Mouse (Mus musculus) lung, embryonic 16.5 days (tissue): ENCODE data around the gene Rnf208. TPM values are rescaled to one million over a fixed set of nuclear protein-coding genes. Genes with fewer than 3 reads are reported as not detected.
"Not testable (repeated sequence)": the region's sequence is repeated elsewhere in the genome, so short reads cannot be mapped to it uniquely, and the experiment has no call there.

Source experiments
- ATAC-seq: fragments of 200-750 bp; cut with Nextera tagmentation; 2 replicates; pipeline ENCODE4 v1.8.0; 2017; ENCODE audit warnings: low read depth, mild to moderate bottlenecking, moderate library complexity
- H3K27ac ChIP-seq: fragments of 300-500 bp; sonication (generic); 2 replicates; pipeline ENCODE4 v1.5.1; 2014; ENCODE audit warnings: mild to moderate bottlenecking, control low read depth, low read length
- H3K27me3 ChIP-seq: fragments of 300-500 bp; sonication (generic); 2 replicates; pipeline ENCODE4 v1.6.1; 2014; ENCODE audit warnings: low read depth, low read length, mixed read lengths; ENCODE audit not compliant: control insufficient read depth, insufficient read depth
- H3K36me3 ChIP-seq: fragments of 300-500 bp; sonication (generic); 2 replicates; pipeline ENCODE4 v1.6.1; 2014; ENCODE audit warnings: low read length; ENCODE audit not compliant: control insufficient read depth, insufficient read depth
- H3K4me1 ChIP-seq: fragments of 300-500 bp; sonication (generic); replicated peaks from 2 replicates; pipeline ENCODE4 v1.6.1; 2014; ENCODE audit warnings: low read length, mixed read lengths; ENCODE audit not compliant: control insufficient read depth, insufficient read depth
- H3K4me2 ChIP-seq: fragments of 300-500 bp; sonication (generic); 2 replicates; pipeline ENCODE4 v1.6.1; 2014; ENCODE audit warnings: low read depth, low read length, control low read depth
- H3K4me3 ChIP-seq: fragments of 300-500 bp; sonication (generic); 2 replicates; pipeline ENCODE4 v1.5.1; 2014; ENCODE audit warnings: mild to moderate bottlenecking, low read length, control low read depth
- H3K9ac ChIP-seq: fragments of 300-500 bp; sonication (generic); 2 replicates; pipeline ENCODE4 v1.6.1; 2014; ENCODE audit warnings: low read length, control low read depth
- H3K9me3 ChIP-seq: fragments of 300-500 bp; sonication (generic); 2 replicates; pipeline ENCODE4 v1.6.1; 2016; ENCODE audit warnings: low read length; ENCODE audit not compliant: control insufficient read depth
- WGBS: fragments of 180-500 bp; shearing (Covaris S2); extraction: QIAGEN DNeasy Blood & Tissue Kit; methylation state at CpG from one replicate; pipeline ENCODE4 v1.1.7; 2014; 5-methylcytosine and 5-hydroxymethylcytosine counted together
- polyA plus RNA-seq: library from polyadenylated mRNA; unstranded; fragments of >200 nt; fragmentation: Nextera tagmentation; extraction: Ambion mirVana; gene quantifications from 2 replicates; pipeline ENCODE4 v1.2.1, GENCODE M21; 2015

The Rnf208 gene
- polyA plus RNA-seq, 1 experiment from 2014 or later: 9.1 TPM

- under 1% methylated on average over 38 of the region's 39 CpGs for WGBS
- Histone ChIP-seq H3K9ac (peak within 1 kb of the TSS; percentile 86), H3K4me3 (peak within 1 kb of the TSS; percentile 96), H3K27me3 (no peaks in the 10 kb centered on the region), H3K4me1 (peaks cover 12% of the 10 kb centered on the region), H3K27ac (peak within 1 kb of the TSS; percentile 51), H3K4me2 (peak within 1 kb of the TSS; percentile 97), H3K36me3 (peaks cover 9% of the 10 kb centered on the region), H3K9me3 (no peaks in the 10 kb centered on the region)
- peak; percentile 87 for ATAC-seq
These were observed 13.3 kb downstream of the Rnf208 start, which contains the start of gene Tmem203 for GRCm38 (mm10) chr2:25255284-25255779. TSS of gene Tmem203 (plus strand) at chr2:25255439.

GRCm38 (mm10) chr2:25256443-25257109 lies 14.5 kb downstream of the Rnf208 start:
- peaks cover 12% of the 10 kb centered on the region for H3K4me1 ChIP-seq
- not testable (repeated sequence) for H3K27me3 ChIP-seq, H3K36me3 ChIP-seq, H3K27ac ChIP-seq, ATAC-seq, H3K9me3 ChIP-seq
- H3K4me2 ChIP-seq: peak overlapping the region; percentile 97
- peak overlapping the region; percentile 96 for H3K4me3 ChIP-seq
- WGBS: 49% methylated on average over 11 of the region's 12 CpGs
- peak overlapping the region; percentile 21; the same call in 1 of the 2 replicates for H3K9ac ChIP-seq

- H3K4me2 ChIP-seq, H3K4me3 ChIP-seq, H3K9ac ChIP-seq, H3K9me3 ChIP-seq, H3K27ac ChIP-seq, H3K36me3 ChIP-seq, ATAC-seq, H3K27me3 ChIP-seq: not testable (repeated sequence)
- peaks cover 15% of the 10 kb centered on the region for H3K4me1 ChIP-seq
- WGBS: 75% methylated on average over 5 of the region's 5 CpGs
These were observed 15.2 kb downstream of the Rnf208 start for GRCm38 (mm10) chr2:25257250-25257649.

GRCm38 (mm10) chr2:25258887-25259286 lies 16.8 kb downstream of the Rnf208 start:
- Histone ChIP-seq H3K27me3 (peaks cover 3% of the 10 kb centered on the region), H3K4me2 (no peak overlapping the region), H3K36me3 (no peaks in the 10 kb centered on the region), H3K4me1 (peaks cover 23% of the 10 kb centered on the region), H3K9me3 (no peaks in the 10 kb centered on the region), H3K4me3 (no peak overlapping the region), H3K9ac (no peak overlapping the region), H3K27ac (no peak overlapping the region)
- WGBS: 45% methylated on average over 2 of the region's 2 CpGs
- no peak for ATAC-seq

- 40% methylated on average over 11 of the region's 12 CpGs for WGBS
- H3K27me3 ChIP-seq: peaks cover 5% of the 10 kb centered on the region
- H3K9ac ChIP-seq: peak overlapping the region; percentile 67
- H3K4me3 ChIP-seq: peak overlapping the region; percentile 89
- ATAC-seq: no peak; the same call in none of the 2 replicates
- no peak overlapping the region for H3K27ac ChIP-seq
- peak overlapping the region; percentile 98 for H3K4me2 ChIP-seq
- H3K36me3 ChIP-seq: no peaks in the 10 kb centered on the region
- peaks cover 32% of the 10 kb centered on the region for H3K4me1 ChIP-seq
- no peaks in the 10 kb centered on the region for H3K9me3 ChIP-seq
These were observed 19.8 kb downstream of the Rnf208 start for GRCm38 (mm10) chr2:25261870-25262269.

- WGBS: 0% methylated on average over 39 of the region's 39 CpGs
- Histone ChIP-seq H3K4me1 (peaks cover 32% of the 10 kb centered on the region), H3K9me3 (no peaks in the 10 kb centered on the region), H3K4me2 (peak within 1 kb of the TSS; percentile 98), H3K27ac (peak within 1 kb of the TSS; percentile 27), H3K4me3 (peak within 1 kb of the TSS; percentile 89), H3K36me3 (no peaks in the 10 kb centered on the region), H3K9ac (peak within 1 kb of the TSS; percentile 77), H3K27me3 (peaks cover 5% of the 10 kb centered on the region)
- peak; percentile 99 for ATAC-seq
These were observed 20.3 kb downstream of the Rnf208 start, which contains the start of gene Tprn for GRCm38 (mm10) chr2:25262291-25262767. TSS of gene Tprn (plus strand) at chr2:25262618.

GRCm38 (mm10) chr2:25262795-25263622 lies 21.0 kb downstream of the Rnf208 start:
- 1% methylated on average over 66 of the region's 82 CpGs for WGBS

GRCm38 (mm10) chr2:25263623-25264285 lies 21.7 kb downstream of the Rnf208 start:
- ATAC-seq: no peak
- Histone ChIP-seq H3K9me3 (no peaks in the 10 kb centered on the region), H3K9ac (peak overlapping the region; percentile 77), H3K4me1 (peaks cover 32% of the 10 kb centered on the region), H3K27ac (no peak overlapping the region), H3K36me3 (no peaks in the 10 kb centered on the region), H3K4me3 (peak overlapping the region; percentile 89), H3K27me3 (peaks cover 5% of the 10 kb centered on the region), H3K4me2 (peak overlapping the region; percentile 98)
- 22% methylated on average over 12 of the region's 12 CpGs for WGBS

More at GRCm38 (mm10) chr2:25262795-25263622, 21.0 kb downstream of the Rnf208 start:
- peak overlapping the region; percentile 77 for H3K9ac ChIP-seq
- peaks cover 5% of the 10 kb centered on the region for H3K27me3 ChIP-seq
- H3K9me3 ChIP-seq: no peaks in the 10 kb centered on the region
- ATAC-seq: peak; percentile 18; the same call in 1 of the 2 replicates
- H3K36me3 ChIP-seq: no peaks in the 10 kb centered on the region
- peak overlapping the region; percentile 89 for H3K4me3 ChIP-seq
- peak overlapping the region; percentile 98 for H3K4me2 ChIP-seq
- H3K27ac ChIP-seq: peak overlapping the region; percentile 27
- H3K4me1 ChIP-seq: peaks cover 32% of the 10 kb centered on the region
